Mouse (Mus musculus): ENCODE measurements at regions not wholly inside any gene's neighbourhood (a gene's known extent, or its start where the extent isn't known, plus 50 kb on each side); places are given as distances from the start of the nearest gene placed in this dataset.

GRCm38 (mm10) chr10:17129391-17130163 lies 593.4 kb upstream of the Cited2 start:
- H3K9me3 ChIP-seq (replicated peaks; ENCODE audit: control insufficient read depth, low read length), result 0 out of 2 replicates have a peak, but pooled peaks cover 3% of the 10 kb centered on the region

DNA sequence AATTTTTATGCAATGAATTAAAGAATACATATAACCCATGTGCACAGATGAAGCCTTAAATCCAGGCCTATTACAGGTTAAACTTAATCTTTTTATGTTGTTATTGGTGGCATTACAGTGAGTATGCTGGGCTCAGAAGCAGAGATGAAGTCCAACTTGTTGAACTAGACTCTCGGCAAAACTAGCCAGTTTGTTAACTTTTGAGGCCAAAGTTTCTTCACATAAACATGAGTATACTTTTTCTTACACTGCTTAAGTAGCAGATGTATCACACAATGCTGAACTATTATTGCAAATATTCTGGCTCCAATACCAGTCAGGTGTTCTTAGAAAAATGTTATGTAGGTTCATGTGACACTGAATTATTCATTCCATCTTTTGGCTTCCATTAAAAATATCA lies 592.4 kb upstream of the Cited2 start:
- peaks cover 3% of the 10 kb centered on the region; the same call in 1 of the 2 replicates for H3K4me1 ChIP-seq (ENCODE audit: control insufficient read depth, insufficient read depth, low read length)
- H3K27me3 ChIP-seq (ENCODE audit: control insufficient read depth, insufficient read depth, low read length), result no peaks in the 10 kb centered on the region
- no peak overlapping the region for H3K27ac ChIP-seq (ENCODE audit: low read length)
- no peak for ATAC-seq (ENCODE audit: insufficient read depth, low FRiP score)
- no peak overlapping the region for H3K4me3 ChIP-seq (replicated peaks; ENCODE audit: low read length)
- no peaks in the 10 kb centered on the region for H3K36me3 ChIP-seq (ENCODE audit: control insufficient read depth, insufficient read depth, low read length)
- no peak overlapping the region for H3K9ac ChIP-seq (ENCODE audit: low read length)
- WGBS, result 74% methylated on average over 1 of the region's 1 CpGs
- H3K4me2 ChIP-seq (ENCODE audit: low read depth, low read length), result no peak overlapping the region
- H3K9me3 ChIP-seq (replicated peaks; ENCODE audit: control insufficient read depth, low read length), result no peaks in the 10 kb centered on the region

More at GRCm38 (mm10) chr10:17129391-17130163, 593.4 kb upstream of the Cited2 start:
- peaks cover 3% of the 10 kb centered on the region; the same call in 1 of the 2 replicates for H3K4me1 ChIP-seq (ENCODE audit: control insufficient read depth, insufficient read depth, low read length)
- H3K4me2 ChIP-seq (ENCODE audit: low read depth, low read length), result no peak overlapping the region
- H3K9ac ChIP-seq (ENCODE audit: low read length), result no peak overlapping the region
- no peaks in the 10 kb centered on the region for H3K27me3 ChIP-seq (ENCODE audit: control insufficient read depth, insufficient read depth, low read length)
- 90% methylated on average over 4 of the region's 4 CpGs for WGBS
- no peak overlapping the region for H3K27ac ChIP-seq (ENCODE audit: low read length)
- H3K4me3 ChIP-seq (replicated peaks; ENCODE audit: low read length), result no peak overlapping the region
- no peak for ATAC-seq (ENCODE audit: insufficient read depth, low FRiP score)
- H3K36me3 ChIP-seq (ENCODE audit: control insufficient read depth, insufficient read depth, low read length), result no peaks in the 10 kb centered on the region

GRCm38 (mm10) chr10:17131763-17132162 lies 591.3 kb upstream of the Cited2 start:
- Histone ChIP-seq H3K27me3 (ENCODE audit: control insufficient read depth, insufficient read depth, low read length) (no peaks in the 10 kb centered on the region), H3K9me3 (replicated peaks; ENCODE audit: control insufficient read depth, low read length) (no peaks in the 10 kb centered on the region), H3K27ac (ENCODE audit: low read length) (no peak overlapping the region), H3K4me1 (ENCODE audit: control insufficient read depth, insufficient read depth, low read length) (peaks cover 3% of the 10 kb centered on the region; the same call in 1 of the 2 replicates), H3K4me2 (ENCODE audit: low read depth, low read length) (no peak overlapping the region), H3K36me3 (ENCODE audit: control insufficient read depth, insufficient read depth, low read length) (no peaks in the 10 kb centered on the region), H3K4me3 (replicated peaks; ENCODE audit: low read length) (no peak overlapping the region), H3K9ac (ENCODE audit: low read length) (no peak overlapping the region)
- WGBS, result 19% methylated on average over 4 of the region's 4 CpGs
- no peak for ATAC-seq (ENCODE audit: insufficient read depth, low FRiP score)

- WGBS, result 49% methylated on average over 3 of the region's 3 CpGs
These were observed 547.6 kb upstream of the Cited2 start for GRCm38 (mm10) chr10:17175385-17175784.

GRCm38 (mm10) chr10:17177054-17177453 lies 546.0 kb upstream of the Cited2 start:
- 72% methylated on average over 1 of the region's 1 CpGs for WGBS

More at GRCm38 (mm10) chr10:17175385-17175784, 547.6 kb upstream of the Cited2 start:
- H3K27ac ChIP-seq (ENCODE audit: low read length), result no peak overlapping the region
- H3K9me3 ChIP-seq (replicated peaks; ENCODE audit: control insufficient read depth, low read length), result no peaks in the 10 kb centered on the region
- no peaks in the 10 kb centered on the region for H3K4me1 ChIP-seq (ENCODE audit: control insufficient read depth, insufficient read depth, low read length)
- H3K27me3 ChIP-seq (ENCODE audit: control insufficient read depth, insufficient read depth, low read length), result no peaks in the 10 kb centered on the region
- no peak overlapping the region for H3K4me2 ChIP-seq (ENCODE audit: low read depth, low read length)
- no peak for ATAC-seq (ENCODE audit: insufficient read depth, low FRiP score)
- H3K4me3 ChIP-seq (replicated peaks; ENCODE audit: low read length), result no peak overlapping the region
- H3K9ac ChIP-seq (ENCODE audit: low read length), result no peak overlapping the region
- H3K36me3 ChIP-seq (ENCODE audit: control insufficient read depth, insufficient read depth, low read length), result no peaks in the 10 kb centered on the region

DNA sequence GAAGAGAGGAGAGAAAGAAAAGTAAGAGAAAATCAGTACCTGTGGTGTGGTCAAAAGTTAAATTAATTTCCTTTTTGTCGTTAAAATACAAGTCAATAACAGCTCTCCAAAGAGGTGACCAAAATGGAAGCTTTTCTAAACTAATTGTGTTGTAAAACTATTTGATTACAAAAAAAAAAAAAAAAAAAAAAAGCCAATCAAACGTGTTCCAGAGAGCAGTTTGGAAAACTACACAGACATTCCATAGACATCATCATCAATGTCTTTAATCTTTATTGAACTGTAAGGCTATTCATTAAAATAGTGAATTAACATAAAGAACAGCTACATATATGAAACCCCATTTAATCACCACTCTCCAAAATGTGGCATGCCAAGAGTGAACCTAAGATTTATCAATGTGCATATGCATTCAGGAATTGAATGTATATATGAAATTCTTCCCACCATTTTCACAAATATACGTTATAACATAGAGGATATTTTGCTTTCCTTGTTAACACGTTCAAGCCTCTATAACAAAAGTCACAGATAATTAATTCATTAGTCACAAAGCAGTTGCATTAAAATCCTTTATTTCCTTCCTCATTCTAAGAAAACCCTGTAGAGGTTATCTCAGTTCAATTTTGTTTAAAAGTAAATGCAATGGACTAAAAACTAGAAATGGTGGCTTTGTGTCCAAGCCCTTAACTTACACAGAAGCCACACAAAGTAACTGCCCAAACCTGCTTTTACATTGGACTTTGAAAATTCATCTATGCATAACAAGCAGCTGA lies 545.3 kb upstream of the Cited2 start:
- no peak for ATAC-seq (ENCODE audit: insufficient read depth, low FRiP score)
- no peak overlapping the region for H3K4me2 ChIP-seq (ENCODE audit: low read depth, low read length)
- no peak overlapping the region for H3K4me3 ChIP-seq (replicated peaks; ENCODE audit: low read length)
- no peak overlapping the region for H3K27ac ChIP-seq (ENCODE audit: low read length)
- 73% methylated on average over 4 of the region's 4 CpGs for WGBS
- no peaks in the 10 kb centered on the region for H3K36me3 ChIP-seq (ENCODE audit: control insufficient read depth, insufficient read depth, low read length)
- no peaks in the 10 kb centered on the region for H3K27me3 ChIP-seq (ENCODE audit: control insufficient read depth, insufficient read depth, low read length)
- H3K4me1 ChIP-seq (ENCODE audit: control insufficient read depth, insufficient read depth, low read length), result no peaks in the 10 kb centered on the region
- H3K9me3 ChIP-seq (replicated peaks; ENCODE audit: control insufficient read depth, low read length), result no peaks in the 10 kb centered on the region
- H3K9ac ChIP-seq (ENCODE audit: low read length), result no peak overlapping the region

More at GRCm38 (mm10) chr10:17177054-17177453, 546.0 kb upstream of the Cited2 start:
- H3K4me3 ChIP-seq (replicated peaks; ENCODE audit: low read length), result no peak overlapping the region
- no peak overlapping the region for H3K9ac ChIP-seq (ENCODE audit: low read length)
- ATAC-seq (ENCODE audit: insufficient read depth, low FRiP score), result no peak
- no peaks in the 10 kb centered on the region for H3K4me1 ChIP-seq (ENCODE audit: control insufficient read depth, insufficient read depth, low read length)
- no peaks in the 10 kb centered on the region for H3K9me3 ChIP-seq (replicated peaks; ENCODE audit: control insufficient read depth, low read length)
- H3K36me3 ChIP-seq (ENCODE audit: control insufficient read depth, insufficient read depth, low read length), result no peaks in the 10 kb centered on the region
- no peak overlapping the region for H3K27ac ChIP-seq (ENCODE audit: low read length)
- no peaks in the 10 kb centered on the region for H3K27me3 ChIP-seq (ENCODE audit: control insufficient read depth, insufficient read depth, low read length)
- H3K4me2 ChIP-seq (ENCODE audit: low read depth, low read length), result no peak overlapping the region

GRCm38 (mm10) chr10:17178627-17179026 lies 544.4 kb upstream of the Cited2 start:
- no peak overlapping the region for H3K4me2 ChIP-seq (ENCODE audit: low read depth, low read length)
- no peak overlapping the region for H3K9ac ChIP-seq (ENCODE audit: low read length)
- no peaks in the 10 kb centered on the region for H3K9me3 ChIP-seq (replicated peaks; ENCODE audit: control insufficient read depth, low read length)
- no peaks in the 10 kb centered on the region for H3K27me3 ChIP-seq (ENCODE audit: control insufficient read depth, insufficient read depth, low read length)
- no peak for ATAC-seq (ENCODE audit: insufficient read depth, low FRiP score)
- H3K27ac ChIP-seq (ENCODE audit: low read length), result no peak overlapping the region
- H3K36me3 ChIP-seq (ENCODE audit: control insufficient read depth, insufficient read depth, low read length), result no peaks in the 10 kb centered on the region
- H3K4me3 ChIP-seq (replicated peaks; ENCODE audit: low read length), result no peak overlapping the region
- no peaks in the 10 kb centered on the region for H3K4me1 ChIP-seq (ENCODE audit: control insufficient read depth, insufficient read depth, low read length)

- WGBS, result 29% methylated on average over 2 of the region's 2 CpGs
- no peak overlapping the region for H3K4me3 ChIP-seq (replicated peaks; ENCODE audit: low read length)
These were observed 538.6 kb upstream of the Cited2 start for GRCm38 (mm10) chr10:17184418-17184817.

GRCm38 (mm10) chr10:17196205-17196604 lies 526.8 kb upstream of the Cited2 start:
- H3K4me2 ChIP-seq (ENCODE audit: low read depth, low read length), result no peak overlapping the region
- no peaks in the 10 kb centered on the region for H3K9me3 ChIP-seq (replicated peaks; ENCODE audit: control insufficient read depth, low read length)
- H3K36me3 ChIP-seq (ENCODE audit: control insufficient read depth, insufficient read depth, low read length), result no peaks in the 10 kb centered on the region
- no peaks in the 10 kb centered on the region for H3K4me1 ChIP-seq (ENCODE audit: control insufficient read depth, insufficient read depth, low read length)
- H3K27ac ChIP-seq (ENCODE audit: low read length), result no peak overlapping the region
- H3K27me3 ChIP-seq (ENCODE audit: control insufficient read depth, insufficient read depth, low read length), result no peaks in the 10 kb centered on the region
- 44% methylated on average over 12 of the region's 12 CpGs for WGBS
- no peak for ATAC-seq (ENCODE audit: insufficient read depth, low FRiP score)
- H3K9ac ChIP-seq (ENCODE audit: low read length), result no peak overlapping the region
- H3K4me3 ChIP-seq (replicated peaks; ENCODE audit: low read length), result no peak overlapping the region

More at GRCm38 (mm10) chr10:17184418-17184817, 538.6 kb upstream of the Cited2 start:
- Histone ChIP-seq H3K4me2 (ENCODE audit: low read depth, low read length) (no peak overlapping the region), H3K36me3 (ENCODE audit: control insufficient read depth, insufficient read depth, low read length) (no peaks in the 10 kb centered on the region), H3K27ac (ENCODE audit: low read length) (no peak overlapping the region), H3K9me3 (replicated peaks; ENCODE audit: control insufficient read depth, low read length) (no peaks in the 10 kb centered on the region), H3K9ac (ENCODE audit: low read length) (no peak overlapping the region), H3K4me1 (ENCODE audit: control insufficient read depth, insufficient read depth, low read length) (no peaks in the 10 kb centered on the region), H3K27me3 (ENCODE audit: control insufficient read depth, insufficient read depth, low read length) (no peaks in the 10 kb centered on the region)
- no peak for ATAC-seq (ENCODE audit: insufficient read depth, low FRiP score)

Data from stomach, embryonic 16.5 days (tissue).